Mouse (Mus musculus): ENCODE results near the gene Kif1b.

Kif1b gene

DNA sequence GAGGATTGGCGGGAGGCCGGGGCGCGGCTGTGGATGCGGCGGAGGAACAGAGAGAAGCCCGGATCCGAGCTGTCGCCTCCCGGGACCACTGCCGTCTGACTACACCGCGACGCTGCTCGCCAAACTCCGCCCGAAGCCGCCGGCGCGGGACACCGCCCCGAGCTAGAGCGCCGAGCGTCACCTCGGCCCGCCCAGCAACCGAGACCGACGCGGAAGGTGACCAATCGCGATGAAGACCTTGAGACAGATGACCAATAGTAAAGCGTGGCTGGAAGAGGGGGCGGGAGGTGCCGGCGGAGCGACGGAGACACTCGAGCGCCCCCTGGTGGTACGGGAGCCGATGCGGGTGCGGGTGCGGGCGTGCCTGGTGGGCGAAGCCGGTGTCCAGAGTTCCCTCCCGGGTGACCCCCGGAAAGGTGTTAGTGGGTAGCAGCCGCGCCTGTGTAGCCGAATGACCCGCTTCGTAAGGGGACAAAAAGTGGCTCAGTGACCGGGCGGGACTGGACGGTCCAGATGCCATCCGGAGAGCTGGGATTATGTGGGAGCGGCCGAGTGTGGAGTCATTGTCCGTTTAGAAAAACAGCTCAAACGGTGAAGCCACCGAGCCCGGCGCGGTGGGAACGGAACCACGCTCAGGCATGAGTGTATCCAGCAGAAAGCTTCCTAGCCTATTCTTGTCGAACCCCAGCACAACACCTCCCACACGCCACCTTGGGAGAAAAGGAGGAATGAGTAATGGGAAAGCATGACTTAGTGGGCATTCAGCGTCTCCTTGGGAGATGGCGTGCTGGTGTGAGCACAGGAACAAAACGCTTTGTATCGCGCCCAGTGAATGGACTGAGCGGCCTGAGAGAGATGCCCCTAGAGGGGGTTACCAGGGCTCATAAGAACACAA is at the start of gene Kif1b:
Gene Kif1b, minus strand, starts transcription at position 98 of the 895 bp plus-strand sequence.
- peak; percentile 95 to 99 for DNase-seq

- DNase-seq: no peak
Observed at GRCm38 (mm10) chr4:149354671-149355070, 47.2 kb upstream of the Kif1b start.

- DNase-seq: no peak
Observed at GRCm38 (mm10) chr4:149351596-149352150, 44.2 kb upstream of the Kif1b start.

GRCm38 (mm10) chr4:149348963-149349362 is 41.5 kb upstream of the Kif1b start:
- no peak for DNase-seq

GRCm38 (mm10) chr4:149345873-149346272 is 38.4 kb upstream of the Kif1b start:
- no peak for DNase-seq

DNA sequence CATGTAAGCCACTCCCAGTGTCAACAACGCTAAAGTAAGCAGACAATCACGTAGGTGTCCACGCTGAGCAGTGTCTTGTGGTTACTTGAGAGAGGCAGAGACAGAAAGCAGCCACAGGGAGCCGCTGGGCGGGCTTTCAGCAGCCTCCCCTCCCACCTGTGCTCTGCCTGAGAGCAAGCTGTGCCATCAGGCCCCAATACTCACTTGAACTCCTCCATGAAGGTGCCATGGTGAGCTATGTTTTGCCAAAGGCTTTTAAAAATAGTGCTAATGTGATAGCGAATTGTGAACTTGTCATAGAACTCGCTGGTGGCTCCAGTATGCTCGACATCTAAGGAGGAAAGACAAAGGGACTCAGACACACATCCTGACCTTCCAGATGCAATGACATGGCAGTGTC is 36.8 kb upstream of the Kif1b start:
- no peak for DNase-seq

DNA sequence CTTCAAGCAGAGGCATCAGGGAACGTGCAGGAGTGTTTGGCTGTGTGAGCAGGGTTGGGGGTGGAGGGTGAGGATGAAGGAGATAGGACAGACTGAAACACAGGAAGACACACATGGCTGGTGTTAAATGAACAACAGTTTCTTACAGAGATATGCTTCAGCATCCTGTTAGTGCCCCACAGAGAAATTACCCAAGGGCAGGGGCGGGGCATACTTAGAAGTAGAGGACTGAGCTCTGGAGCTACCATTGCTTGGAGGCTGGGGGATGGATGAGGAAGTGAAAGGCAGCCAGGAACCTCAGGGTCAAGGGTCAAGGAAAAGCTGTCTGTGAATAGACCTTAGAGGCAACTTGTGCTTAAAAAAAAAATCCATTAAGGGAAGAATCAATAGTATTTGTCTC is 33.2 kb upstream of the Kif1b start:
- no peak for DNase-seq

- no peak for DNase-seq
Observed at GRCm38 (mm10) chr4:149339426-149340214, 32.1 kb upstream of the Kif1b start.

- no peak for DNase-seq
Observed at GRCm38 (mm10) chr4:149338137-149338536, 30.6 kb upstream of the Kif1b start.

- no peak for DNase-seq
Observed at GRCm38 (mm10) chr4:149337353-149337752, 29.9 kb upstream of the Kif1b start.

GRCm38 (mm10) chr4:149336302-149336701 is 28.8 kb upstream of the Kif1b start:
- DNase-seq: no peak

DNA sequence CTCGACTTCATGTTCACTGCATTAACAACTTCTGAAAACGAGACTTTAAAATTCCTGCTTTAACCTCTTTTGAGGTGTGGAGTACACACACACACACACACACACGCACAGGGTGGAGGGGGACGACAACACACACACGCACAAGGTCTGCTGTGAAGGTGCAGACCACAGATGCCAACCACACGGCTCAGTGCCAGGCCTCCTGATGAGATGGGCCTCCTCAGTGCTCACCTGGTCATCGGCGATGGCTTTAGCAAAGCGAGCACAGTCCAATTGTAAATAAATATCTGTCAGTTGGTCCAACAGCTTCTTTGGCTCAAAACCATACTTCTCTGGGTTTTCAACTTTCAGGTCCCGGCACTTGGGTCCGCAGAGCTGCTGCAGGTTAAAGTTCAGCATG is 27.4 kb upstream of the Kif1b start:
- DNase-seq: no peak

DNA sequence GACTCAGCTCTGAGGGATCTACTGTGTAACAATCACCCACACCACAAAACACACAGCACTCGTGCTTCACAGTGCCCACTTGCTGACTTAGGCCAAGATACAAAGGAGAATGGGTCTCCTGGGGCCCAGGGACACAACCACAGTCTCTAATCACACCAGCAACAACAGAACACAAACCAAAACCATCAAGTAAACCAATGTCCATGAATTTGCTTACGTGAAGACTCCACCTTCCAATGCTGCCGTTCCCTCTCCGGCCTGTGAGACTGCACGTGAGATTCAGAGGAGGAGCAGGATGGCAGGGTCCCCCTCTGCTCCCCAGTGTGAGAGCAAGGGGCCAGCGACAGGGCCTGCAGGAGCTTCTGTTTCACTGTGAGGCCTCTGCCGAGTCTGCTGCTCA is 25.2 kb upstream of the Kif1b start:
- DNase-seq: no peak

- no peak for DNase-seq
Observed at GRCm38 (mm10) chr4:149330495-149330894, 23.0 kb upstream of the Kif1b start.

DNA sequence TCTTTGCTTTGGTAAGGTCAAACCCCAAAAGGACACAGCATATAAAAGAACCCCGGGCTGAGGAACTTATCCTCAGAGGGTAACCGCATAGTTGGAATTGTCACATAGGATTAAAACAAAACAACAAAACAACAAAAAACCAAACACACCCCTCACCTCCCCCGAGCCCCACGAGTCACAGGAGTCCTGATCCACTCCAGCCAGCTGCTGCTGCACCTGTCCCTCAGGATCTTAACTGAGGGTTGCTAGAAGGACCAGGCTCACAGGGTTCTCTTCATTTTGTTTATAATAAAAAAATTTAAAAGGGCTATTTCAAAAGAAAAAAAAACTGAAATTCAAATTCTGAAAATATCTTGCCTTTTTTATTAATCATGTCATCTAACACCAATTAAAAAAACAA is 21.2 kb upstream of the Kif1b start:
- DNase-seq: no peak

DNA sequence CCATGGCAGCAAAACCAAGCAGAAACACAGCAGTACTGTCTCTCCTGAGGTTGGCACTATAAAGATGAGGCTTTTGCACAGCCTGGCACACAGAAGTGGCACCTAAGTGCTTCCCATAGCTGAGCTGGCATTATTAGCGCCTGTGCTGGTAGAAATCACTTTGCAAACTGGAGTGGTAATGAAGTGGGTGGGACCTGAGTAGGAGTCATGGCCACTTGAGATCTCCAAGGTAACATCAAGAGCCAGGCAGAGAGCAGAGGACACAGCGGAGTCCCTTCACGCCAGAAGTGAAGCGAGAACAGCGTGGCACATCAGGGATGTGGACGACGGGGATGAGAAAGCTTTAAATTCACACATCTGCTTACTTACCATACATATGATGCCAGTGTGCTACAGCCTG is 19.8 kb upstream of the Kif1b start:
- no peak for DNase-seq

GRCm38 (mm10) chr4:149325411-149326162 is 18.1 kb upstream of the Kif1b start:
- no peak for DNase-seq

- DNase-seq: no peak
Observed at GRCm38 (mm10) chr4:149323730-149324129, 16.2 kb upstream of the Kif1b start.

DNA sequence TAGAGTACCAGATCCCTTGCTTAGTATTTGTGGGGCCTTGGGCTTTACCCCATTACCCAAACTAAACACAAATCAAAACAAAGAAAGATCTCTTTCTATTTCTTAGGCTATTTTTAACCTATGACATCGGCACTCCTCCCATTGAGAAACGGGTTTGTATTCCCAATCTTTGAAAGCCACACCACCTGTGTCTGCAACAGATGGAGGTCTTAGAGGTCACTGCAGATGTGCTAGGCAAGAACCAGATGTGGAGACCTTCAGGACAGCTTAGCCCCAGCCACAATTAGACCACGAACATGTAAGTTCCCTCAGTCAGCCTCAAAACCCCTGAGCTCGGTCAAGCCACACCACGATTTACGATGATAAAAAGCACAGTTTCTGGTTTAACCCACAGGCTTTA is 15.2 kb upstream of the Kif1b start:
- DNase-seq: no peak

DNA sequence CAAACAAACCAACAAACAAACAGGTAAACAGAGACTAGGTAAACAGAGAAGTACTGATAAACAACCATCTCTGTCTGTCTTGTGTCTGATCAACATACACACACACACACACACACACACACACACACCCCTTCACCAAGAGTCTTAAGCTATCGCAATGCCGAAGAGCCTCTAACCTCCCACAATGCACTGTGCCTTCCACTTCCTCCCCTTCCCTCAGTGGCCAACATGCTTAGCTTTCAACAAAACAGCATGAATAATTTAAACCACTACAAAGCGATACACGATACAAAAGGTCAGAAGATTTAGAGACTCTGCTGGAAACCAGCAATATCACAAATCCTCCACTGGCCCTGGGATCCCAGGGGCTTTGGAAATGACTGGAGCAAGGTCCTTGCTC is 14.8 kb upstream of the Kif1b start:
- no peak for DNase-seq

GRCm38 (mm10) chr4:149319088-149319487 is 11.6 kb upstream of the Kif1b start:
- DNase-seq: no peak

GRCm38 (mm10) chr4:149317387-149317786 is 9.9 kb upstream of the Kif1b start:
- no peak for DNase-seq

DNA sequence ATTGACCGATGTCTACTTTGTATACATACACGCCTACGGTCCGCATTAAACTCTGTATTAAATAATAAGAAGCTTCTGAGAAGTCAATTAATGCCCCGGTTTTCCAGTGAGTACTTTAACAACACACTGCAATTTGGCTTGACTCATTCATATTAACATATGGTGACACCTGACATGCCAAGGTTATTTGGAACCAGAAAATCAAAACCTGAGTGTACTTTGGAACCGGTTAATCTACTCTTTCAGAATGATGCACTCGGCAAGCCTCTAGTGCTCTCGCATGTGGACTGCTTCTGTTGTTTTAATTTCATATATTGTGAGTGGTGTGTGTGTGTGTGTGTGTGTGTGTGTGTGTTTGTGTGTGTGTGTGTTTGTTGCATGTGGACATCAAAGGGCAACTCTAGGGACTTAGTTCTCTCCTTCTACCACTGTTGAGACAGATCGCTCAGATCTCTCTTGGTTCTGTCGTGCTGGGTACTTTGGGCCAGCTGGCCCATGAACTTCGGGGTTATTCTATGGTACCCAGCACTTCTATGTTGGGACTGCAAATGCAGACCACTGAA is 6.9 kb upstream of the Kif1b start:
- DNase-seq: no peak

Data from spleen, adult 18-20 months (tissue).